Mouse (Mus musculus): ENCODE measurements around the gene Sars2.
"Not testable (repeated sequence)": the region's sequence is repeated elsewhere in the genome, so short reads cannot be mapped to it uniquely, and the experiment has no call there.

Gene Sars2

GRCm38 (mm10) chr7:28741709-28742438, at the start of gene Sars2, which contains the start of gene Mrps12:
Gene Sars2, plus strand, starts transcription at chr7:28741992.
Gene Mrps12, minus strand, starts transcription at chr7:28741820.
- peak; percentile 94 to 96 for DNase-seq

- DNase-seq = peak; percentile 79 to 81
These were observed 49.1 kb upstream of the Sars2 start, which contains the start of gene Fbxo27 for GRCm38 (mm10) chr7:28692545-28693320. Gene Fbxo27, plus strand, starts transcription at chr7:28692849.

- peak; percentile 91 for DNase-seq
These were observed 48.3 kb upstream of the Sars2 start for GRCm38 (mm10) chr7:28693321-28693966.

GRCm38 (mm10) chr7:28694423-28694822, 47.4 kb upstream of the Sars2 start:
- peak; percentile 10 to 19 for DNase-seq

- no peak for DNase-seq
These were observed 46.8 kb upstream of the Sars2 start for GRCm38 (mm10) chr7:28694966-28695511.

- DNase-seq = no peak
These were observed 44.5 kb upstream of the Sars2 start for GRCm38 (mm10) chr7:28697277-28697676.

- DNase-seq = no peak
These were observed 41.5 kb upstream of the Sars2 start for GRCm38 (mm10) chr7:28700269-28700668.

- DNase-seq = not testable (repeated sequence)
These were observed 40.5 kb upstream of the Sars2 start for GRCm38 (mm10) chr7:28701306-28701705.

- DNase-seq = no peak
These were observed 39.1 kb upstream of the Sars2 start for GRCm38 (mm10) chr7:28702601-28703143.

GRCm38 (mm10) chr7:28709454-28709853, 32.3 kb upstream of the Sars2 start:
- no peak for DNase-seq

GRCm38 (mm10) chr7:28710962-28711361, 30.8 kb upstream of the Sars2 start:
- DNase-seq = no peak

- no peak for DNase-seq
These were observed 27.1 kb upstream of the Sars2 start for GRCm38 (mm10) chr7:28714667-28715066.

GRCm38 (mm10) chr7:28715598-28715997, 26.2 kb upstream of the Sars2 start:
- DNase-seq = no peak

GRCm38 (mm10) chr7:28716590-28717281, 25.1 kb upstream of the Sars2 start, which contains the start of gene Fbxo17:
Gene Fbxo17, plus strand, starts transcription at chr7:28716804.
- peak; percentile 42 to 56 for DNase-seq

- no peak for DNase-seq
These were observed 24.1 kb upstream of the Sars2 start for GRCm38 (mm10) chr7:28717726-28718125.

GRCm38 (mm10) chr7:28719159-28719558, 22.6 kb upstream of the Sars2 start:
- DNase-seq = no peak

- no peak for DNase-seq
These were observed 22.1 kb upstream of the Sars2 start for GRCm38 (mm10) chr7:28719650-28720049.

GRCm38 (mm10) chr7:28720753-28721537, 20.8 kb upstream of the Sars2 start:
- DNase-seq = no peak

GRCm38 (mm10) chr7:28722079-28722478, 19.7 kb upstream of the Sars2 start:
- DNase-seq = peak in 1 of 2 experiments; percentile 27

- no peak for DNase-seq
These were observed 17.2 kb upstream of the Sars2 start for GRCm38 (mm10) chr7:28724613-28725012.

- peak; percentile 89 to 93 for DNase-seq
These were observed 15.2 kb upstream of the Sars2 start for GRCm38 (mm10) chr7:28726600-28726999.
